Mouse (Mus musculus) Muller cell, postnatal 12 days (primary cell): ENCODE results near the gene Hsd3b6.
"Not testable (repeated sequence)": the region's sequence is repeated elsewhere in the genome, so short reads cannot be mapped to it uniquely, and the experiment has no call there.

Source experiments
- DNase-seq: peaks from one replicate; pipeline ENCODE4 v3.0.0-alpha.2; 2015; ENCODE audit errors: inconsistent ontology term

Gene Hsd3b6

DNA sequence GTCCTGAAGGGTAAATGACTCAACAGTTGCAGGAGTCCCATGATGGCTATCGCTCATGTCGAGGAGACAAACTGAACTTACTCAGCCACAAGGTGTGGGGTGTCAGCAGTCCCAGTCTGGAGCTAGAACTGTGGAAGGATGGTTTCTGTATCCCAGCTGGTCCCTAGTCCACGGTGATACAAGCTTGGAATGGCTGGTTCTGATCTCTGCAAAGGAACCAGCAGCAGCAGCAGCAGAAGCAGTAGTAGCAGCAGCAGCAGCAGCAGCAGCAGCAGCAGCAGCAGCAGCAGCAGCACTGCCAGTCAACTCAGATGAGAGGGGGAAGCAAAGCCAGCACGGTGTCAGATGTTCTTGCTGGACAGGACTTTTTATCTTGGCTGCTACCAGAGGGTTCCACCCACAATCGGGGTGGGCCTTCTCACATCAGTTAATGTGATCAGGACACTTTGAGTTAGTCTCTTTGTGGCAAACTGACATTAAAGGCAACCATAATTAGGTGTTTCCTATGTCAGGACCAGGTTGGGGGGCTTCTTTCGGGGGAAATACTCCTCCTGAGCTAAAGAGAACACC, at the start of gene Hsd3b6:
Gene Hsd3b6, minus strand, starts transcription at position 343 of the 570 bp plus-strand sequence.
- DNase-seq = no peak

DNA sequence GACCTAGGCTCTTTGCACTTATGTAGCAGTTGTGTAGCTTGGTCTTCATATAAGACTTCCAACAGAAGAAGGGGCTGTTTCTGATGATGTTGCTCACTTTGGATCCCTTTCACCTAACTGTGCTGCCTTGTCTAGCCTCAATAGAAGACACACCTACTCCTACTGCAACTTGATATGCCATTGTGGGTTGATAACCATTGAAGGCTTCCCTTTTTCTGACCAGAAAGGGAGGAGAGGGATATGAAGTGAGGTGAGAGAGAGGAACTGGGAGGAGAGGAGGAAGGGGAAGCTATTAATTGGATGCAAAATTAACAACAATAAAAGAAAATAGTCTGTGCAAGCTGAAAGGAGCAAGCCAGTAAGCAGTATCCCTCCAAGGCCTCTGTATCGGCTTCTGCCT, 48.6 kb upstream of the Hsd3b6 start:
- no peak for DNase-seq

DNA sequence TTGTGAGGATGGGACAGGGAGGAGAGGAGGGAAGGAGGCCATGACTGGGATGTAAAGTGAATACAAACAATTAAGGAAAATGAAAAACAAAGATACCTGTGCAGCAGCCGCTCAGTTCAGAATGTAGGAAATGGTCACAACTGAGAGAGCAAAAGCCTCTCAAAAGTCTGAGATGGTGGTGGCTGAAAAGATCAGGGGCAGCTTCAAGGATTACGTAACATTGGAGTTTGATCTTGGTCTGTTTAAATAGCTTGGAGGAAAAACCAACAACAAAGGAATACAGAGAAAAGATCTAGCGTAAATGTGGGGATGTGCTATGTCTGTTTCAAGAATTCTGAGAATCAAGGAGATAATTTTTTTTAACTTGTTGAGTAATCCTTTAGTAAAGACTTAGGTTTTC, 45.3 kb upstream of the Hsd3b6 start, which contains the start of gene Hsd3b1:
Gene Hsd3b1, minus strand, starts transcription at position 219 of the 400 bp plus-strand sequence.
- DNase-seq = no peak

DNA sequence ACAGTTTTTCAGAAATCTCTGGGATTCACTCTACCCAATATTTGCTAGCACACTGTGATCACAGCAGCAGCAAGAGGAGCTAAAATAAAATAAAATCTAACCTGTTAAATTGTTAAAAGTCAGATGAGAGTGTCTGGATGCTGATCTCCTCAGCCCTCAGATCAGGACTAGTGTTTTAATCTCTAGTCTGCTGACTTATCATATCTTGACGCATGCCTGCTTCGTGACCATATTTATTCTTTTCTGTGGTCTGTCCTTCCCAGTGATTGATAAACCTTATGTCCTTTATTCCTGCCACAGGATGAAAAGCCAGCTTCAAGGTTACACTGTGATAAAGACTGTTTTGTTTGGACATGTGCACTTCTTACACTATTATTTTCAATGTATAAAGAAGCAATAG, 43.8 kb upstream of the Hsd3b6 start:
- DNase-seq = no peak

DNA sequence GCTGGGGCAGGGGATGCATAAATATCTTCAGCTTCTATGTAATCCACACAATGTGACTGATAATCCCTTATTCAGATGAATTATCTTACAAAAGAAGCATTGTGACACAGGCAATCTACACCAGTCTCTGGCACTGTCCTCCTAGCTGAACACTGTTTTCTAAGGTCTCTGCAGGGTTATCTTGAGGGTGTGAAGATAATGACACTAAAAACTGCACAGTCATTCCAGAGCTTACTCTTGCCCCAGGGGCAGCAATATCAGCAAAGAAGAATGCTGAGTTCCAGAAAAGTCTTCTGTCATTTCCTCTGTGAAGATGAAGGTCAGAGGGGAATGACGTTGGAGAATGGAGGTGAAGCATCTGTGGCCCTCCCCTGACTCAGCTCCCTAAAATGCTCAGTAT, 42.6 kb upstream of the Hsd3b6 start:
- DNase-seq = no peak

DNA sequence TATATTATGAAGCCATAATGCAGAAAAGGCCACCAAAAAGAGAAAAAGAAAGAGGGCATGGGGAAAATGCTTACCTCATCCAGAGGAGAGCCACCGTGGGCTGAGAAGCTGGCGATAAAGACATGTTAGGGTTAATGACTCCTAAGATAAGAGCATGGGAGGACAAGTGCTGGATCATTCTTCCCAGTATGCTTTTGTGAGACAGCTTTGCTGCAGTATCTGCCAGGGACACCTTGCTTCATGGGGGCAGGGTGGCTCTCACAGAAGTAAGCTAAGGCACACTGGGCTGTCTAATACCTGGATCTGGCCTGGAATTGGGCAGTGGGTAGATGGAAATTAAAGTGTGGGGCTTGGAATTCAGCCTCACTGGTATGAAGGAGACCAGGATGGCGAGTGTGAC, 40.9 kb upstream of the Hsd3b6 start:
- DNase-seq = no peak

DNA sequence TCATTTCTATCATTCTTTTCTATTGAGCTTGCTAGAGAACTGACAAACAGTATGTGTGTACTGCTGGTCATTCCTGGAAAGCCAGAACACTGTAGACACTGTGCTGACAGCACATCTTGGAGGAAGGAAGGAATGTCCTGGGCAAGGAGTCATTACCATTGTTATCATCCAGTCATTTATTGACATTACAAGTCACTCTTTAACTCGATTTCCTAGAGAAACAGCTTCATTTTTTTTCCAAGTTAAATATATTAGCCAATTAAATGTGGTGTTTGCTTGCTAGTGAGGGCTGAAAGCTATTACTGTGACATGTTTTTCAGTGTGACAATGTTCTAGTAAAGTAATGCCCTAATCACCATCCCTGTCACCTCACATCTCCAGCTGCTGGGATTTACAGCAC, 39.4 kb upstream of the Hsd3b6 start:
- no peak for DNase-seq

DNA sequence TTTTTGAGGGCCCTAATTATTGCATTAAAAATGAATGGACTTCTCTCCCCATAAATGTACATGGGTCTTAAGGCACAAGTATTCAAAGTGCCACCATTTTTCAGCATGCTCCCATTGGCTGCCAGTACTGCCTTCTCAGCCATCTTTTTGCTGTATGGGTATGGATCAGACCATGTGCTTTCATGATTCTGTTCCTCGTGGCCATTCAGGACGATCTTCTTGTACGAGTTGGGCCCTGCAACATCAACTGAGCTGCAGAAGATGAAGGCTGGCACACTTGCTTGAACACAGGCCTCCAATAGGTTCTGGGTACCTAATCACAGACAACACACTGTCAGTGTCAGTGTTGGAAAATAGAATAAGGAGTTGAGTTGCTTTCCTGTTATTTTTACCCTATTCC, 38.8 kb upstream of the Hsd3b6 start:
- DNase-seq = no peak

DNA sequence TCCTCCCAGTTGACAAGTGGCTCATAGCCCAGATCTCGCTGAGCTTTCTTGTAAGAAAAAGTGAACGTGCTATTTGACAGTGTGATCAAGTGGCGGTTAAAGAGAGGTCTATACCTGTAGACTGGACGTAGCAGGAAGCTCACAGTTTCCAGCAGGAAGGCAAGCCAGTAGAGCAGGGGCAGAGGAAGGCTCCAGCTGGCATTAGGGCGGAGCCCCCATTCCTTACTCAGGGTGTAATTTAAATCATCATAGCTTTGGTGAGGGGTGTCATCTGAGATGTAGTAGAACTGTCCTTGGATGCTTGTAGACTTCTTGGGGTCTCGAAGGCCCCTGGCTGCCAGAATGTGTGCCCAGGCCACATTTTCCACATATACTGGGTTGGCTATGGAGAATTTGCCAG, 38.4 kb upstream of the Hsd3b6 start:
- DNase-seq = no peak

DNA sequence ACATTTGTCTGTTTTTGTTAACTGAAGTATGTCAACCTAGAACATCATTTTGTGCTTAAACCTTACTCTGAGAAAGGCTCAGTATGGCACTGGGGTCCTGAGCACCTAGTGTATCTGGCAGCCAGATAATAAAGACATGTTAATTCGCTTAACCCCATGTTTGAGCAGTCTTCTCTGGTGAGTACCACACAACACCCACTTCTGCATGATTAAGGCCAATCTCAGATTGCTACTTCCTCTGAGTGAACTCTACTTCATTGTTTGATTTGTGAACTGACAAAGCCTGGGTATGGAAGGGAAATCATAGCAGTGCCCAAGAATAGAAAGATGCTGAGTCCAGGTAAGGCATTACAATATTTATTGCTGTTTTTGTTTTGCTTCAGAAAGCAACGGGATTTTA, 37.6 kb upstream of the Hsd3b6 start:
- no peak for DNase-seq

DNA sequence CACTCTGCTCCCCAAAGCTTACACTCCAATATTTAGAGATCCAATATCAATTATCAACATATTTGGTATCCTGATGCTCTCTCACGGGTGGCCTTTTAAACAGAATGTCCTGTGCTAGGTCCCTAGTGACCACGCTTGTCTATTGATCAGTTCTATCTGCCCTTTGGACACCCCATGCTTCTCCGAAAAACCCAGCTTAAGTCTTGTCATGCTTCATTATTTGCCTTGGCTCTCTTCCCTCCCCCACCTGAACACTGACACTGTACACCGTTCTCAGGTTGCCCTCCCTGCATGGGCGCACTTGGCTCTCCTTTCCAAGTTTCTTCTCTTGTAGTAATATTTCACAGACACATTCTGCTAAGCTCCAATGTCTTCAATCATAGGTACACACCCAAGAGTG, 36.0 kb upstream of the Hsd3b6 start:
- no peak for DNase-seq

DNA sequence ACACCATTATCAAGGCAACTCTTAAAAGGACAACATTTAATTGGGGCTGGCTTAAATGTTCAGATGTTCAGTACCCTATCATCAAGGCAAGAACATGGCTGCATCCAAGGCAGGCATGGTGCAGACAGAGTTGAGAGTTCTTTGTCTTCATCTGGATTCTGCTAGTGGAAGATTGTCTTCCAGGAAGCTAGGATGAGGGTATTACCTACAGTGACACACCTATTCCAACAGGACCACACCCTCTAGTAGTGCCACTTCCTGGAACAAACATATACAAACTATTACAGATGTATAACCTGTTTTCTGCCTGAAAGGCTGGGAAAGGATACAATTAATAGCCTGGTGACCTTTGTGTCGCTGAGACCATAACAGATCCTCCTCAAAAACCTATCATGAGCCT, 34.7 kb upstream of the Hsd3b6 start:
- no peak for DNase-seq

DNA sequence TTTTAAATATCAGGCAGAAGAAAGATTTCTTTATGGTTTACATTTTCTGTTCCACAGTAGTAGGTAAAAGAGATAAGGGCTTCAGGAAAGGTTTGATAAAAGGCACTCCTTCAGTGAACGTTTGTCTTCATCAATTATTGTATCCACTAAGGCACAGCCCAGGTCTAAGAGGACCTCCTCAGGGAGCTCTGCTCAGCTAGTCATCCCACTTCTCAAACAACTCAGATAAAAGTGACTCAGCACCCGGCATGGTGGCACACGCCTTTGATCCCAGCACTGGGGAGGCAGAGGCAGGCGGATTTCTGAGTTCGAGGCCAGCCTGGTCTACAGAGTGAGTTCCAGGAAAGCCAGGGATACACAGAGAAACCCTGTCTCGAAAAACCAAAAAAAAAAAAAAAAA, 1.6 kb downstream of the Hsd3b6 start:
- not testable (repeated sequence) for DNase-seq

DNA sequence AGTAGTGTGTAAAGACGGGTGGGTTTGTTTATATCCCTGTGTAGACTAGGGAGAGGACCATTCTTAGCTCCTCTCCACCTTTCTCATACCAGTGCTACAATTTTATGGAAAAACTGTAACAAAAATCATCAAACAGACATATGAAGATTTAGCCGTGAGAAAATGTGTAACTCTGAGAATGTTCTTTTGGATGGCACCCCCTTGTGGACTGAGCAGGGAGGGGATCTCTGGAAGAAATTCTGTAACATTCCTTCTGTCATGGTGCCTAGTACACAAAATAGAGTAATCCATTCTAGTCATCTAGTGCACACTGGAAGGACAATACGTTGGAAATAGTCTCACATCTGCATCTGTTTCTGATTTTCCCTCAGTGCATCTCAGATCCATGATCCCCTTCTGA, 9.2 kb downstream of the Hsd3b6 start:
- not testable (repeated sequence) for DNase-seq

DNA sequence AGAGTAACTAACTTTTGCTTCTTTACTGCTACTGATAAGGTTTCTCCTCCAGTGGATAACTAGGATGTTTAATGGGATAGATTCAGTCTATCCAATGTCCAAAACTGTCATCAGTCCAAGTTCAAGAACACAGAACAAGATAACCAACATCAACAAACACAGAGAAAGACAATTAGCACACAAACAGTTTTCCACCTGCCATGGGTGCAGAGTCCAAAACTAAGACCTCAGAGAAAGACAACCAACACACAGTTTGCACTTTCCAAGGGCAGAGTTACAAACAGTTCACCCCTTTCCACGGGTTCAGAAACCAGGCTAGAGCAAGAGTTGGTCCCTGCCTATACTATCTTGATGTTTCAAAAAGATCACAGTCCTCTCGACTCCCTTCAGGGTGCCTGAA, 27.7 kb downstream of the Hsd3b6 start:
- no peak for DNase-seq

DNA sequence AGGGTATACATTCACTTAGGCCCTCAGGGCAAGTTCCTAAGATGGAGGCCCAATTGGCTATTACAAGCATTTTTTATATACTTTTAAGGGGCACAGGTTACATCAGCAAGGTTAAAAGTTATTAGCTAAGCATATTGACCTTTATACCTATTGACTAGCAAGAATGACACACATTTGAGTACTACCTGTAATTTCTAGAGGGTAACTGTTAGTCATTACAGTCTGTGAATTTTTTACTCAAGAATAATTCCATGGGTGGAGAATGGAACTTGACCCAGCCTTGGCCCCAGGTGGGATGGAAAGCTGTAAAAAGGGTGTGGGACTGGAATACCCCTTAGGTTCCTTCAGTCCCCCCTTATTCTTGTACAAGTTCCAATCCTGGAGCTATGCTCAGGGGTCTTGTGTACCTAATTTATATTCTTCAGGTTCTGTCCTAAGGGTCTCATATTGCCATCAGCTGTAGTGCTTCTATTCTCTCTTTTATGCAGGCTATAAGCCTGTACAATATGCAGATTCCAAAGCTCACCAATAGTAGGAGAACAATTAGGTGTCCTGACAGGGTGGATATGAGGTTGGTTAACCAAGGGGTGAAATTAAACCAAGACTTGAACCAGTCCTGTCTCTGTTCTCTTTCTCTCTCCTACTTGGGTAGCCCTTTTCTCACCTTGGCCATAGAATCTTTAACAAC, 31.9 kb downstream of the Hsd3b6 start:
- no peak for DNase-seq

DNA sequence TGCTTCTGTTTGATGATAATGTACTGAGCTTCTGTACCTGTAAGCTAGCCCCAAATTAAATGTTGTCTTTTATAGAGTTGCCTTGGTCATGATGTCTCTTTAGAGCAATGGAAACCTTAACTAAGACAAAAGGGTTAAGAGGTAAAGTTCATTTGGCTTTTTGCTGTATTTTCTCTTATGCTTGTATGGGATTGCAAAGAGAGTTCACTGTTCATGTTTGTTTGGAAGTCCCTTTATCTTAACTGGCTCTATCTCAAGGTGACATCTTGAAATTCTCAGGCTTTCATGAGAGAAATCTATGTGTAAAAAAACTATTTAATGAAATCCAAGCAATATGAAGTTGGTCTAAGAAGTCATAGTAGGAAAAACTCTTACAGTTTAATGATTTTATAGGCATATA, 33.3 kb downstream of the Hsd3b6 start:
- no peak for DNase-seq

DNA sequence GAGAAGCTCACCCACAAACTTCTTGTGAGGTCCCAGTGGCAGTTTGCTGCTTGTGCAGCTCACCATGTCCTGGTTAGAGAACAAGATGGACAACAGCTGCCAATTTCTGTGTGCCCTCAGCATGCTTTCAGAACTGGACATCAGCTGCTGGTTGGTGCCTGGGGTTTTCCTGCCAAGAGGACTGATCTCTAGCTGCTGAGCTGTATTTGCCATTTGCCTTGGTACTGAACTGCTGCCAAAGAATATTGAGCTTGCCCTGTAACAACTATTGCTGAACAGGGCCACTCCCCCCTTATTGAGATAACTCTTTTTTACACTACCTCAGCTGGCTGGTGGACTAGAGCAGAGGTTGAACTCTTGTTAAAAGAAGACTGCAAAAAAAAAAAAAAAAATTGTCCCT, 50.1 kb downstream of the Hsd3b6 start:
- DNase-seq = no peak

DNA sequence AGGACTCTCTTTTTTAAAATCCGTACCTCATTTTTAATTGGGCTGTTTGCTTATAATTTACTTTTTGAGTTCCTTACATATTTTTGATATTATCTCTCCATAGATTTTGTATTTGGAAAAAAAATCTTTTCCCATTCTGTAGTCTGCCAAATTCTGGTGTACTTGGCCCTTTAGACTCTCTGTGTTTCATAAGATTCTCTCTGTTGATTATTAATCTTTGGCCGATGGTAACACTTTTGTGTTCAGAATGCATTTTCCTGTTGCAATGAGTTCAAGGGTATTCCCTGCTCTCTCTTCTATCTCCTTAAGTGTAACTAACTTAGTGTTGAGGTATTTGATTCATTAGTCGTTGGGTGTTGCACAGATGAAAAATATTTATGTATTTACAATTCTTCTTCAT, 57.4 kb downstream of the Hsd3b6 start:
- no peak for DNase-seq
